Mouse (Mus musculus): ENCODE results near the gene Efna1. TPM values are rescaled to one million over a fixed set of nuclear protein-coding genes. Genes with fewer than 3 reads are reported as not detected.

Efna1 gene
- polyA plus RNA-seq, 1 experiment from 2014 or later, result 0.20 TPM

DNA sequence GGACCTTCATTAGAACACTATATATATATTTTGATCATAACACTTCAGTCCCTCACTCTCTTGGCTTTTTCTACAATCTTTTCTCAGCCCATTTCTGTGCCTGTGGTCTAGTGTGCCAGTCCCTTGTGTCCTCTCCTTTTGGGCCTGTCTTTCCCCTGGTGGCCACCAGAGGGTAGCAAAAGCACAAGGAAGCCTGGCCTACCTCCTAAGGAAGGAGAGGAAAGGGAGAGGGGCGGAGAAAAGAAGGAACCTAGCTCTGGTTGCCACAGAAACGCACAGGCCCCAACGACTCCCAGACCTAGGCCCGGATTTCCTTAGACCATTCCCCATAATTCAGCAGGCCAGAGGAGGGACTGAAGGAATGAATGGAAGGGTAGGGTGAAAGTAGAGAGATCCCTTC, 35.9 kb upstream of the Efna1 start:
- 0% methylated on average over 1 of the region's 4 CpGs for WGBS (ENCODE audit: missing documents)
- Histone ChIP-seq H3K36me3 (ENCODE audit: inconsistent target) (no peaks in the 10 kb centered on the region), H3K27ac (no peak overlapping the region), H3K79me2 (ENCODE audit: inconsistent target) (no peaks in the 10 kb centered on the region), H3K4me3 (ENCODE audit: inconsistent target) (no peak overlapping the region)

DNA sequence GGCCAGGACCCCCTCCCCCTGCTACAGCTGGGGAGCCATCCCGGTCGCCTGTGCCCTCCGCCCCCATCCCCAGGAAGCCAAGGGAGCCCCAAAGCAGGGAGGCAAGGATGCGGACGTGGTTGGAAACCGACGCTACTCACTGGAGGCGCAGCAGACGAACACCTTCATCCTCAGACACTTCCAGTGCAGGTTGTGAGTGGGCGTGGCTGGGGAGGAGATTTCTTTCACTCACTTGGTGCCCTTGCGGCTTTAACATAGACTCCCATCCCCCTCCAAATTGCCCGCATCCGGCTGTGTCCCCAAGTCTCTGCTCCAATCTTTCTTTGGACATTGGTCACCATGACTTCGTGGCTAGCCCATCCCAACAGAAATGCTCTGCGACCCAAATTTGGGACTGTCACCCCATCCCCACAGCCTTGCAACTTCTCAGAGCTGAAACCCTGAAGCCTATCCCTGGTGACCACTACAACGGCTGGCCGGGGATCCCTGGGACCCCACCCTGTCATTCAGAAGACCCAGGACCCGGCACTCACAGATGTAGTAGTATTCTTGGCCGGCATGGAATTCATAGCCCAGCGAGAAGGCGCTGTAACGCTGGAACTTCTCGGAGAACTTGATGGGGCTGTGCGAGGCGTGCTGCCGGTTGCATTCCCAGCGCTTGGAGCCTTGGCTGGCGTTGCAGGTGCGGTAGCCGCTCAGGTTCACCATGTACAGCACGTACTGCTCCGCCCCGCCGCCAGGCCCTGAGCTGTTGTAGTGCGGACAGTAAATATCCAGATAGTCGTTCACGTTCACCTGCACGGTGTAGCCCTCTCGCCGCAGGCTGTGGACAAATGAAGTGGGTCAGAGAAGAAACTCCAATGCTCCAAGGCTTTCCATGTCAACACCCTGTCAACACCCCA, 35.2 kb upstream of the Efna1 start:
- Histone ChIP-seq H3K27ac (no peak overlapping the region), H3K36me3 (ENCODE audit: inconsistent target) (no peaks in the 10 kb centered on the region), H3K4me3 (ENCODE audit: inconsistent target) (no peak overlapping the region), H3K79me2 (ENCODE audit: inconsistent target) (no peaks in the 10 kb centered on the region)
- 16% methylated on average over 40 of the region's 40 CpGs for WGBS (ENCODE audit: missing documents)

DNA sequence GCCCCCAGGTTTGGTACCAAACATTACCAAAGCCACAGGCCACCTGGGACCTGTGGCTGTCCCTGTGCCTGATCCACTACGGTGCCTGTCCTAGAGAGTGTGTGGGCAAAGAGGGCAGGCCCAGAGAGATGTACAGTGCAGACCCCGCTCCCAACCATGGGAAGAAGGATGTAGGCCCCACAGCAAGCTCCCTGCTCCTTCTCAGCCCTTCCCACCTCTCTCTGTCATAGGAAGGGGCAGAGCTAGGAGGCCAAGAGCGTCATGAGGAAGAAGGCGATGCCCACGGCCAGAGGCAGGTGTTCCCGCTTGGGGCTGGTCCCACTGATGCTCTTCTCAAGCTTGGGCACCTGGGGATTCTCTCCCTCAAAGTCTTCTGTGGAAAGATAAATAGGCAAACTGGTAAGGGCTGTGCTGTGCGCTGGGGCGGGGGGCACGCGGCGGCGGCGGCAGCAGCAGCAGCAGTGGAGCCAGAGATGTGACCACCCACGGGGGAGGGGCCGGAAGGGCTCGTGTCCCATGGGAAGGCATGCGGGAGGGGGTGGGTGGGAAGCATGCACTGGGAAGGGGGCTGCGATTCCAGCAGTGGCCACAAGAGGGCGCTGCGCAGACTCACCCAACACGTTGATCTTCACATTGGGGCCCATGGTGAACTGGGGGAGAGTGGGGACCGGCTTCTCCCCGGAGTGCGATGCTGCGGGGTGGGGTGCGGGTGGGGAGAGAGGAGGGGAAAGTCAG, 34.4 kb upstream of the Efna1 start:
- 8% methylated on average over 25 of the region's 26 CpGs for WGBS (ENCODE audit: missing documents)
- H3K79me2 ChIP-seq (ENCODE audit: inconsistent target), result no peaks in the 10 kb centered on the region
- no peak overlapping the region for H3K4me3 ChIP-seq (ENCODE audit: inconsistent target)
- H3K36me3 ChIP-seq (ENCODE audit: inconsistent target), result no peaks in the 10 kb centered on the region
- H3K27ac ChIP-seq, result no peak overlapping the region

DNA sequence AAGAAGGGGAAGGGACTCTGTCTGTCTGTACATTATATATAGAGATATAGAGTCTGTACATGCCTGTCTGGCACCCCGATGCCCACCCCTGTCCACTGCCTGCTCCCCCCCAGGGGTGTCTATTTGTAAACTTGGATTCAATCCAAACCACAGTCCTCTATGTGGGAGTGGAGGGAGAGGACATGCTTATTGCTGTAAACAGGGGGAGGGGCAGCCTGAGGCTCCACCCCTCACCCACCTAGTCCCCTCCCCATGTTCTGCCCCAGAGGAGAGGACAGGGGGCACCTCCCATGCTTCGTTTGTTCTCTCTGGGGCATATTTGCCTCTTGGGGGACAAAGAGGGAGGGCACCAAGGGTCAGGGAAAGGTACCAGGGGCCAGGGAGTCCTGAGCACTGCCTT, 33.8 kb upstream of the Efna1 start:
- Histone ChIP-seq H3K27ac (no peak overlapping the region), H3K4me3 (ENCODE audit: inconsistent target) (no peak overlapping the region), H3K79me2 (ENCODE audit: inconsistent target) (no peaks in the 10 kb centered on the region), H3K36me3 (ENCODE audit: inconsistent target) (no peaks in the 10 kb centered on the region)
- 48% methylated on average over 2 of the region's 2 CpGs for WGBS (ENCODE audit: missing documents)

DNA sequence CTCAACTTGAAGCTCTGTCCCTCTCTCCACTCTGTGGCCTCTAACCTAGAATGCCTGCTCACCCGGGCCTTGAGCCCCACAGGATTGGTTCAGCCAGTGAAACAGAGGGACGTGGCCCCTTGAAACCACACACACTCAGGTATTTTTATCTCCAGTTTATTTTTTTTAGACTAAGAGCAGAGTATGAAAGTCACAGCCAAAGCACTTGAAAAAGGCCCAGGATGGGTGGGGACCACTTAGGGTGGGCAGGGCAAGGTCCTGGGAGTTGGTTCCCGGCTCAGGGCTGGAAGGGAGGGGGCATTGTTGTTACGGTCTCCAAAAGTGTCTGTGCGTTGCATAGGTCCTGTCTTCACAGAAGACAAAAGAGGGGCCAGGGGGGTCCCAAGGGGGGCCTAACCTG, 33.4 kb upstream of the Efna1 start:
- WGBS (ENCODE audit: missing documents), result 86% methylated on average over 5 of the region's 5 CpGs
- Histone ChIP-seq H3K27ac (no peak overlapping the region), H3K36me3 (ENCODE audit: inconsistent target) (no peaks in the 10 kb centered on the region), H3K4me3 (ENCODE audit: inconsistent target) (no peak overlapping the region), H3K79me2 (ENCODE audit: inconsistent target) (no peaks in the 10 kb centered on the region)

DNA sequence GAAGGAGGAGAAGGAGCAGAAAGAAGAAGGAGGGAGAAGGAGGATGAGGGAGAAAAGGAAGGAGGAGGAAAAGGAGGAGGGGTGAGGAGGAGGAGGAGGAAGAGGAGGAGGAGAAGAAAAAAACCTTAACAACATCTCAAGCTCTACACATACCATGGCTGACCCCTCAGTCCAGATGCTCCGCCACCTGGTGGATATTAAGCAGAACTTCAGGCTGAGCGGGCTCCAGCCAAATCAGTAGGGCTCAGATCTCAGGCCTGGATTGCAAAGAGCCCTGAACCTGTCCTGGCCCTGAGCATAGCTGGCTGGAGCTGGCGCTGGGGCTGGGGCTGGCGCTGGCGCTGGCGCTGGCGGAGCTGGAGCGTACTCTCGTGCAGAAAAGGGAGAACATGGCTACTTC, 27.1 kb upstream of the Efna1 start:
- 4% methylated on average over 9 of the region's 9 CpGs for WGBS (ENCODE audit: missing documents)
- Histone ChIP-seq H3K79me2 (ENCODE audit: inconsistent target) (no peaks in the 10 kb centered on the region), H3K27ac (no peak overlapping the region), H3K36me3 (ENCODE audit: inconsistent target) (no peaks in the 10 kb centered on the region), H3K4me3 (ENCODE audit: inconsistent target) (no peak overlapping the region)

DNA sequence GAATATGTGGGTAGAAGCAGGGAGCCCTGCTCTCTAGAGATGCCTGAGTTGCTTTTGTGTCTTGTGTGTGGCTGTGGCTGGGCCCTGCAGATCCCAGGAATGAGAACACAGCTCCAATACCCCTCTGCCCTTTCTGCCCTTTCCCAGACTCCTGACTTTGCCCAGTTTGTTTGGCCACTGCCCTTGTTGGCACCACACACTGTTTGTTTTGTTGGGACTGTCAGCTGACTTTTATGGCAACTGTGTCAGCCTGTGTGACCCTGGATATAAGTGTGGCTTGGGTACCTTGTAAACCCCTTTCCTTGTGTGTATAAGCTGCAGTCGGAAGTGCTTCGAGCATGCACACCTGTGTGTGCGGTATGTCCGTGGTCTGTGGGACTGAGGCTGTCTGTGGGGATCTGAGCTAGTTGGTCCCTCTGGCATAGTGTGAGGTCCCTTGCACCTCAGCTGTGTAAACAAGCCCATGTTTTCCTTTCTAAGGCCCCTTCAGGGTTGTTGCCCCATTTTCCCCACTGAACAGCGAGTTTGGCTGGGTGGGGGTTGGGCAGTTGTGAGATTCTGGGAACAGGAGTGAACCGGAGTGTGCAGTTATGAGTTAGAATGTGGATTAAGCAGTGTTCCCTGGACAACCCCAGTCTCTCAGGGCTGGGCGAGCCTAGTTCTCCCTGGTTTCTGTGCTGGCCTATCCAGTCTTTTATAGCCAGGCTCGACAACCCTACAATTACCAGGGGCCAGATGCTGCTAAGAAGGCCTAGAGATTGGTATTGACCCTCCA, 24.8 kb upstream of the Efna1 start:
- H3K27ac ChIP-seq, result no peak overlapping the region
- H3K4me3 ChIP-seq (ENCODE audit: inconsistent target), result no peak overlapping the region
- no peaks in the 10 kb centered on the region for H3K36me3 ChIP-seq (ENCODE audit: inconsistent target)

DNA sequence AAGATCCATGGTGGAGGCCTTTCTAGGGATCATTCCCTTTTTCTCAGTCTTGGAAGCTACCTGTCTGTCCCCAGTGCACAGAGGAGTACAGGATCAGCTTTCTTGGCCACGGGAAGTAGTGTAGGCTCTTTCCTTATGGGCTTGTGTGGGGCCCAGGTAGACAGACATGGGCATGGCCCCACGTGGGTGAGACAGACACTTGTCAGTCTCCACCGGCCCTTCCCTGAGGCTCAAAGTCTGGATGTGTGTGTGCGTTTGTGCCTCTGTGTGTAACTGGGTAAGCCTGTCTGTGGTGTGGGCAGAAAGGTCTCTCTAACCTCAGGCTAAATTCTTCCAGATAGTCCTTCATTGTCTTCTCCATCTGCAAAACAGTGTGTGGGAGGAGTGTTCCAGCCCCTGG, 24.2 kb upstream of the Efna1 start:
- Histone ChIP-seq H3K79me2 (ENCODE audit: inconsistent target) (no peaks in the 10 kb centered on the region), H3K27ac (no peak overlapping the region), H3K4me3 (ENCODE audit: inconsistent target) (no peak overlapping the region), H3K36me3 (ENCODE audit: inconsistent target) (no peaks in the 10 kb centered on the region)
- WGBS (ENCODE audit: missing documents), result 92% methylated on average over 4 of the region's 4 CpGs

More for the DNA sequence above, 24.8 kb upstream of the Efna1 start:
- H3K79me2 ChIP-seq (ENCODE audit: inconsistent target), result no peaks in the 10 kb centered on the region
- WGBS (ENCODE audit: missing documents), result 92% methylated on average over 5 of the region's 8 CpGs

DNA sequence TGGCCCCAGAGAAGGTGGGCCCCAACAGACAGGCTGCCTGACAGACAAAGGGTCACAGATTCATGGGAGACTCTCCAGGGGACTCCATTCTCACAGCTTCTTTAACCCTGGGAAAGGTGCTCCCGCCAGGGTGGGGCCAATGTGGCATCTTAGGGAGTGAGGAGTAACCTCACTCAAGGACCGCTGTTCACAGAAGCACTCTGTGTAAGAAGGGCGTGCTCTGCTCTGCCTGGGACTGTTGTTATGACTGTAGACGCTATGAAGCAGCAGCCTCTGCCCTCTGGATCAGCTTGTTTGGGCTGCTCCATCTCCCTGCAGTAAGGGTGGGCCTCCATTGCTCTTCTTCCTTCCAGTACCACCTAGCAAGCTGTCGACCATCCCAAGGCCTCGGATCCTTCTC, 23.5 kb upstream of the Efna1 start:
- Histone ChIP-seq H3K36me3 (ENCODE audit: inconsistent target) (no peaks in the 10 kb centered on the region), H3K27ac (no peak overlapping the region), H3K79me2 (ENCODE audit: inconsistent target) (no peaks in the 10 kb centered on the region), H3K4me3 (ENCODE audit: inconsistent target) (no peak overlapping the region)
- 96% methylated on average over 6 of the region's 6 CpGs for WGBS (ENCODE audit: missing documents)

DNA sequence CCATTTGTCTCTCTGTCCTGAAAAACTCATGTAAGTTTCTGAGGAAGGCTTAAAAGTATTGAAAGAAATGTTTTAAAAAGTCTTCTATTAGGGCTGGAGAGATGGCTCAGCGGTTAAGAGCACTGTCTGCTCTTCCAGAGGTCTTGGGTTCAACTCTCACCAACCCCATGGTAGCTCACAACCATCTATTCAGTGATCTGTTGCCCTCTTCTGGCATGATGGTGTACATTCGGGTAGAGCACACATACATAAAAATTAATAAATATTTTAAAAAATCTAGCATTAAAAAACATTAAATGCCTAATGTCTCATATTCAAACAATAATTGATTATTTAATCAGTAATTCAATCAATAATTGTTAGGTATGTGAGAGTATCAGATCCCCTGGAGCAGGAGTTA, 19.6 kb upstream of the Efna1 start:
- Histone ChIP-seq H3K79me2 (ENCODE audit: inconsistent target) (no peaks in the 10 kb centered on the region), H3K36me3 (ENCODE audit: inconsistent target) (no peaks in the 10 kb centered on the region), H3K4me3 (ENCODE audit: inconsistent target) (no peak overlapping the region), H3K27ac (no peak overlapping the region)
- WGBS (ENCODE audit: missing documents), result 79% methylated on average over 2 of the region's 2 CpGs

DNA sequence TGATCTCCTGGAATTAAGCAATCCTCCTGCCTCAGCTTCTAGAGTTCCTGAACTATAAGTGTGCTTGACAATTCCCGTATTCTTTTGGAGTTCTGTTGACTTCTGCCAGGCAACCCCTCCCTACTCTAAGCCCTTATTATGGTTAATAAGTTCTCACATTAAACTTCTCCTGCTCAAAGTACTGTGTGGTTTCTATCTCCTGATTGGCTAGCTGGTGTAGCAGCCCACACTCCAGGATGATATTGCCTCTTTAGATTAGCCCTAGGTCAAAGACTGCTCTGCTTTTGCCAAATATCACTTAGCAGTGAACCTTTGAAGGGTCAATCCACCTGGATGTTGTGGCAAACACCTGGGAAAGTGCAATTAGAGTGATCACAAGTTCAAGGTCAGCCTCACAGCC, 19.1 kb upstream of the Efna1 start:
- 57% methylated on average over 1 of the region's 1 CpGs for WGBS (ENCODE audit: missing documents)
- Histone ChIP-seq H3K27ac (no peak overlapping the region), H3K4me3 (ENCODE audit: inconsistent target) (no peak overlapping the region), H3K79me2 (ENCODE audit: inconsistent target) (no peaks in the 10 kb centered on the region), H3K36me3 (ENCODE audit: inconsistent target) (no peaks in the 10 kb centered on the region)

DNA sequence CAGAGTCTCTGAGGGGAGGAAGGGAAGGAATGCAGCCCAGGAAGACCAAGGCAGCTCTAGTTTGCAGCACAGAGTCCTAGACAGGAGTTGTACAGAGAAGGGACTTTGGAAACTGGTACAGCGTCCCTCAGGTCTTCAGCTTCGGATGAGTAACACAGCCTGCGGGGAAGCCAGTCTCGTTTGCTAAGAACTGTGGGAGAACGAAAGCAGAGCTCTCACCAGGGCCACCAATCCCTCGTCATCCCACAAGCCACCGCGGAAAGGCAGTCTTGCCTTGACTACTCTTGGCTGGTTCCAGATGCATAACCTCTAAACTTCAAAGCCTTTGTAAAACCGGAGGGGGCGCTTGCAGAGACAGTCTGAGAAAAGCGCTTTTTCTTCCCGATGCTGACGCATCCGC, 18.6 kb upstream of the Efna1 start:
- Histone ChIP-seq H3K4me3 (ENCODE audit: inconsistent target) (peak overlapping the region; percentile 3; the same call in 1 of the 2 replicates), H3K79me2 (ENCODE audit: inconsistent target) (no peaks in the 10 kb centered on the region), H3K36me3 (ENCODE audit: inconsistent target) (no peaks in the 10 kb centered on the region), H3K27ac (no peak overlapping the region)
- 4% methylated on average over 14 of the region's 14 CpGs for WGBS (ENCODE audit: missing documents)

DNA sequence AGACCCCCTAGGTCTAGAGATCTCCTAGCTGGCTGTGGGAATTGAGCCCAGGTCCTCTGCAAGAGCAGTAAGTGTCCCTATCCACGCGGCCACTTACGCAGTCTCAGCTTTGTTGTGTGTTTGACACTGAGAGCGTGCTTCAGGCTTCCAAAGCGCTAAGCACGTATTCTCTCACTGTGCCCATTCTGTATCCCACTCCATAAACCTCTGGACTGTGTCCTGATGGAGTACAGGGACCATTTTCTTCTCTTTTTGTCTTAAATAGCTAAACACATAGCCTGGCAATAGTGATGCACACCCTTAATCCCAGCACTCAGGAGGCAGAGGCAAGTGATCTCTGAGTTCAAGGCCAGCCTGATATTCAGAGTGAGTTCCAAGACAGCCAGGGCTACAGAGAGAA, 18.0 kb upstream of the Efna1 start:
- 94% methylated on average over 6 of the region's 6 CpGs for WGBS (ENCODE audit: missing documents)
- H3K79me2 ChIP-seq (ENCODE audit: inconsistent target), result no peaks in the 10 kb centered on the region
- no peaks in the 10 kb centered on the region for H3K36me3 ChIP-seq (ENCODE audit: inconsistent target)
- no peak overlapping the region for H3K4me3 ChIP-seq (ENCODE audit: inconsistent target)
- H3K27ac ChIP-seq, result no peak overlapping the region

DNA sequence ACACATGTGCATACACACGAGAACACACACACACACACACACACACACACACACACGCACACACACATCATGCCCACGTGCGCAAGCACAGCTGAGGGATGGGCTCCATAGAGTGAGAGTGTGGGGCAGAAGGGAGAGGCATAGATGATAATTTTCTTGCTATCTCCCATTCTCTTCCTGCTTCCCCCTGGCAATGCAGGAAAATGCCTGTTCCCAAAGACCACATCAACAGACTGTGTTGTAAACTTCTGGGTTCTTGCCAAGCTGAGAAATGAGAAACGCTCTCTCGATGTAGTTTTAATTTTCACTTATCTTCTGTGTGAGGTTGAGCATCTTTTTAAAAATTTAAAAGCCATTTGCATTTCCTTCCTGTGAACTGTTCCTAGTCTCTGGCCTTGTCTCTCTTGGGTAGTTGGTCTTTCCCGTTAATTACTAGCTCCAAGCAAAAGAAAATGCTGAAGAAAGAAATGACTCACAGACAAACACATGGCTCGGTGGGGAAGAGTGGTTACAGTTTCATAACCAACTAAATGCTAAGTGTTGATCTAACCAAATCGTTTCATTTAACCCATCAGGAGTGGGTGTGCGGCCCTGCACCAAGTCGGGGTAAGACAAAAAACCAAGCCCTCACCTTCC, 15.9 kb upstream of the Efna1 start:
- Histone ChIP-seq H3K79me2 (ENCODE audit: inconsistent target) (no peaks in the 10 kb centered on the region), H3K27ac (no peak overlapping the region), H3K4me3 (ENCODE audit: inconsistent target) (no peak overlapping the region), H3K36me3 (ENCODE audit: inconsistent target) (no peaks in the 10 kb centered on the region)
- 77% methylated on average over 11 of the region's 11 CpGs for WGBS (ENCODE audit: missing documents)

Data from macrophage (primary cell).